Mouse (Mus musculus): ENCODE measurements around the gene Zfyve28.

Gene Zfyve28

DNA sequence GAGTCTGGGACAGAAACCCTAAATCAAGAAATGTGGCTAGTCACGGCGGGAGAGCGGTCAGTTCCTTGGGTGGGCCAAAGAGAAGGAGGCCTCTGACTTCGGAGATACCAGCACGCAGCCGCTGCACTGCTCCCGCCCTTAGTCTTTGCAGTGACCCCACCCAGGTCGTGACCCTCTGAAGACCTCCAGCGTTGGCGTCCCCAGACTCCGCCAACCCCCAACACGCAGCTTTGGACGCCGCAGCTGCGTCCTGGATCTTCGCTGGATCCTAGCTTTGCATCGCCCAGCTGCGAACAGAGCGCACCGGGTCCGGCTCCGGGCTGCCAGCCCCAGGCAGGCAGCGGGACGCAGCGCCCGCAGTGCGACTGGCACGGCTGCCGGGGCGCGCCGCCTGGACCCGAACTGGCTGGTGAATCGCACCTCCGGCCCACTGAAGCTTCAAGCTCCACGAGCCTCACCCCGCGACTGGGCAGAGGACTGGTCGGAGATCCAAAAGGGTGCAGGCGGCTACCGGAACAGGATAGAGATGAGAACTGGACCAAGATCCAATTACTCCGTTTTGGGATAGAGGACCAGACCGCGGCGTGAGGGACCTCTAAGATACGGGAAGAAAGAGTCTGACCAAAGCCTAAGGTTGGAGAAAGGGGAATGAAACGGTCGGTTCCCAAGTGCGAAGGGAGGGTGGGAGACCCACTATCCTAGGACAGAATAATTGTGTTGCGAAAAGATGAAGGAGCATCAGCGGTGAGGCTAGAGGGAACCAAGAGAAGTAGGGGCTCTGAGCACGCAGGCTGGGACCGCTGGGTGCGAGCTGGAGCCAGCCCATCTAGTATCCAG, 1.0 kb downstream of the Zfyve28 start:
- DNase-seq (ENCODE audit: low spot score), result peak; percentile 72

DNA sequence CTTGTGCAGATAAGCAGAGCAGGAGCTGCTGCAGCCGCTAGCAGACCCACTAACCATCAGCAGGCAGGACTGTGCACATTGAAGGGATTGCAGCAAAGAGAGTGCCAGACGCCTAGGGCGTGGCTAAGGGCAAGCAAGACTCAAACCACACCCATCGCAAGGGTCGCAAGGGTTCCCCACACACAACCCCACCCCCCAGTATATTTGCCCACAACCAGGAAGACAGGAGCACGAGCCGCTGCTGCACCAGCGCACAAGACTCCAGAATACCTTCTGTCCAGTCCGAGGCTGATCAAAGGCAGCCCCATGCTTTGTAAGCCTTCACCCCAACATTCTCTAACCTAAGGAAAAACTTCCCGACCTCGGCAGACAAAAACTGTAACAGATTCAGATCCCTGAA, 1.7 kb downstream of the Zfyve28 start:
- DNase-seq (ENCODE audit: low spot score), result peak; percentile 56

DNA sequence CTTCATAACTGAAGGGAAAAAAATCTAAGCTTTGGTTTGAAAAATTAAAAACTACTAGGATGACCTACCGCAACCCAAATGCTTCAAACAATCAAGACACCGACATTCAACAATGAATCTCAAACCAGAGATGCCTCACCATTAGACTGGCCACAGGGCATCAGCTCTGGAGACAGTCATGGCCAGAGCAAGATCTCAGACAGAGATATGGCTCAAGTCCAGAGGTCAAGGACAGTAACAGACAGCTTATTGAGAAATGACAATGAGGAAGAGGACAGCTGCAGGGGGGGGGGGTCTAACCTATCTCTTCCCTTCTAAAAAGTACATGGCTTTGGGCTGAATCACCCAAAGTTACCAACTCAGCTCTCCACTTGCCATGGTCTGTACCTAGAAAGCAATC, 3.0 kb downstream of the Zfyve28 start:
- DNase-seq (ENCODE audit: low spot score), result no peak

DNA sequence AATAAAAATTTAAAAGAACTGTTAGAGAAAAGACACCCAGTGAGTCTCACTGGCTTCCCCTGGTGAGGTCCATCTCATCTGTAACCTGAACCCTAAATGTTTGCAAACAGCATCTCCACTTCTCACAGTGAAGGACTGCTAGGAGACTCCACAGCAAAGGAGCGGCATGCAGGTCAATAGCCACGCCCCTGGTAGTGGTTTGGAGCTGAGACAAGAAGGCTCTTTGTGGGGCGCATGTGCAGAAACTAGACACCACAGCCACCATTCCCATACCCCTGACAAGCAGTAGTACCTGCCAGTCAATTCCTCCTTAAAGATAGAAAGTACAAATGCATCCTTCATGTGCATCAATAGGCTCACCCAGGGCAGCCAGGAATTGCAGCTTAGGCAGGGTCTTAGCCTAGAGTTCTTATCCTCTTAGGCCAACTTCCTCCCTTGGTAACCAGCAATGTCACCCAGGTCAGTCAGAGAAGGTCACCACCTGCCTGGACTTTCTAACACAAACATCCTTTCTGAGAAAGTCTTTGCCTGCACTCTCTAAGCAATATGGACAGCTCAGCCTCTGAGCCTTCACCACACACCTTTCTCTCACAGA, 4.0 kb downstream of the Zfyve28 start:
- DNase-seq (ENCODE audit: low spot score), result no peak

DNA sequence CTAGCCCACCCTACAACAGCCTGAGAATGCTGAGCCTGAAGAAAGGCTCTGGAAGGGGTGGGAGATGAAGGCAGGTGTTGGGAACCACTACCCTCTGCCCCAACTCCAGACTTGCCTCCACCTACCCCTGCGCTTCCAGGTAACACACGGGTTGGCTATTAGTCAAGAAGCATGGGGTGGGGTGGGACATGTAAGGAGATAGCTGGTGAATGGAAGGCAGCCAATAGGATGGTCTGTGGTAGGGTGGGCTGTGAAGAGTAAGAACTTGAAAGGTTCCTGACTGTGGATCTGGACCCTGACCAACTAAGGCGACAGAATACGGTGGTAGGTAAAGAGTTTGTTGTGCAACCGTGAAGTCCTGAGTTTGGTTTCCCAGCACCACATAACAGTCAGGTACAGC, 4.9 kb downstream of the Zfyve28 start:
- no peak for DNase-seq (ENCODE audit: low spot score)

DNA sequence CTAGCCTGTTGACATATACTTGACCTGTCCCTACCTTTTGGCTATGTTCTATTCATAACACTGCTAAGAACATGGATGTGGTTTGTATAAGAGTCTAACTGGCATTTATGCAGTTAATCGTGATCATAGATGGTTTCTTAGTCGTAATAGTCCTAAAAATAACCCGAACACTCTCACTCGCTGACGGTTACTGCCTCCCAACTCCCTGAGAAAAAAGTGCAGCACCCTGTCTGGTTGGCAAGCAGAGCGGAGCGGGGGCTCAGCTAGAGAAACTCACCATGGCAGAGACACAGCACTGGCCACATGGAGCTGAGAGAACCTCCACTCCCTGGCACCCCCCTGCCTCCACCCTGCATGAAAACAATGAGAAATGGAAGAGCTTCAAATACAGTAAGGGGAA, 7.3 kb downstream of the Zfyve28 start:
- no peak for DNase-seq (ENCODE audit: low spot score)

DNA sequence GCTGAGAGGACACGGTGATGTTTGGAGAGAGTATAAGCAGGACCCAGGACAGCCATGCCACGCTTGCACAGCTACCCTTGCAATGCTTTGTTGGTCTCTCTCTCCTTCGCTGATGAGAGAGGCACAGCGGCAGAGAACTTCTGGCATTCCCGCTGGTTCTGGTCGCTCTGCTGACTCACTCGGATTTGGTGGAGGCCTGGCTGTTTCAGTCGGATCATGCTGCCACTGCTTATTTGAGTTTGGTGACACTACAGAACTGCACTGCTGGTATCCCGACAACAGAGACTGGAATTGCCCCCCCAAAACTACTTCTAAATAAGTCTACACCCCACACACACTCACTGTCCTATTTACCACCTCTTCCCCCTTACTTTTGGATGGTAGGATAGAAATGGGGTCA, 9.0 kb downstream of the Zfyve28 start:
- DNase-seq (ENCODE audit: low spot score), result no peak

DNA sequence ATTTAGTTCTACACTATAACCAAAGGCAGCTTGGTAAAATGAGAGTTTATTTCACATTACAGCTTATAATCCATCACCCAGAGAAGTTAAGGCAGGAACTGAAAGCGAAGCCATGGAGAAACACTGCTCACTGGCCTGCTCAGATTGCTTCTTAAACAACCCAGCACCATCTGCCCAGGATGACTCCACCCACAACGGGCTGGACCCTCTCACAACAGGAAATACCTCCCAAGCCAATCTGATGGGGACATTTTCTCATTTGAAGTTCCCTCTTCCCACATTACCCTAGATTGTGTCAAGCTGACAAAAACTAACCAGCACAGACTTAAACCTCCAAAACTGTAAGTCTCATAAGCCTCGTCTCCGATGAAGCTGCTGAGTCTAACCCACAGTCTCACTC, 10.2 kb downstream of the Zfyve28 start:
- DNase-seq (ENCODE audit: low spot score), result no peak

DNA sequence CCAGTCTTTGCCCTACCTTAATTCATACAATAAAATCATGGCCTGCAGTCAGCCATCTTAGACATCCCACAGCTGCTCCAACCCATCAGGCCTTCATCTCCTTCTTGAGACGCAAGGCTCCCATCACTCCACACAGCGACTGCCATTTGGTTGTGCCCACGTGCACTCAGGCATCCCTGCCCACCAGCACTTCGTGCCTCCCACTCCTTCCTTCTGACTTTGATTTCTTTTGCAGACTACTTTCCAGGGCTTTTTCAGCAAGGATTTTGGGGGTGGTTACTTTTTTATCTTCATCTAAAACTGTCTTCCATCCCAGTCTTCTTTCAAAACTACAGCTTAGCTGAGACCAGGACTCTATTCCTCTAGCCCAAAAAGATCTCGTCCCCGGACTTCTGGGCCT, 11.5 kb downstream of the Zfyve28 start:
- DNase-seq (ENCODE audit: low spot score), result no peak

DNA sequence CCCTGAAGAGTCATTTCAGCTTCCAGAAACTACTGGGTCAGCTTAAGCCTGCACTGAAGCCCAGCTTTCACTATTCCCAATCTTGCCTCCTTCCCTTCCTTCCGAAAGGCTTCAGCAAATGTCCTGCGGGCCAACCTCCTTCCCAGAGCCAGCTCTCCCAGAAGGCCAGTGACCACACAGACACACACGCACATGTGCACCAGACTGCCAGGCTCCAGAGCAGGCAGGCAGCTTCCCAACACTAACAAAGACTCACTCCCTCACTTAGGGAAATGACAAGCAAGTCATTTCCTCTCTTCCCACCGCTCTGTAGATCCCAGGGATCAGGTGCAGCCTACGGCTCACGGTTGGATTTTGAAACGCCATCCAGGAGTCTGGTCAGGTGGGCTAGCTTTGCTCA, 12.1 kb downstream of the Zfyve28 start:
- DNase-seq (ENCODE audit: low spot score), result no peak

DNA sequence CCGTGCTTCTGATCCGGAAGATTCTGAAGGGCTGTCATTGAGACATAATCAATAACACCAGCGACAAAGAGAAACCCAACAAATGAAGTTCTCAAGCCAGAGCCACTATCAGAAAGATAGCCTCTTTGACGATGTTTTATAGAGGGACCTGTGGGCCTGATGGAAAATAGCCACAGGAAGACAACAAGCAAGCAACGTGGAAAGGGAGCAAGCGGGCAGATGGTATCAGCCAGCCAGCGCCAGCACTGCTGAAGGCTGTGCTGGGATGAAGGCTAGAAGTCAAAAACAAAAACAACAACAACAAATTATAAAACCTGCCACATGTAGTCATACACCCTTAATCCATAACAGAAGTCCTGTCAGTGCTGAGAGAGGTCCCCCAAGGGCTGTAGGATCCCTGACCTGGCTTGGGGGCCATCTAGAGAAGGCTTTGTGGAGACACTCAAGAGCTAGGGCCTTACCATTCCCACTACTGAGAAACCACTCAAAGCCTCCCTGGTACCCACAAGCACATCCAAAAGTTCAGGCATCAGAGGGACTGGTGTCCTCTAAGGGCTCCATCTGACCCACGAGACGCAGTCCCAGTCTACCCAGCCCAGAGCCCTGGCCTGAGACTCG, 13.5 kb downstream of the Zfyve28 start:
- no peak for DNase-seq (ENCODE audit: low spot score)

DNA sequence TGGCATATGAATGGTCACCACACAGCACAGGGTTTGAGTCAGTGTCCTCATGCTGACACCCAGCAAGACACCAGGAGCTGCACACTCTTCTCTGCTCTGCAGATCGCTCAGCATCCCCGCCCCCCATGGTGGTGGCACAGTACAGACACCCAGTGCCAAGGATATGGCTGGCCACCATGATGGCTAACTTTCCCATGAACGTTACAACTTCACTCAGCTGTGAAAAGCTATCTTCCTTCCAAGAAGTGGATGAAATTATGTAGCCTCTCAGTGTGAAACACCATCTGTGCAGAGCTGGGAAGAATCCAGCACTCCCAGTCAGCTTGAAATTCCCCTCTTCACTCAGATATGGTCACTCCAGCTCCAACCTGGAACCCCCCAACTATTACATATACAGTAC, 14.0 kb downstream of the Zfyve28 start:
- no peak for DNase-seq (ENCODE audit: low spot score)

DNA sequence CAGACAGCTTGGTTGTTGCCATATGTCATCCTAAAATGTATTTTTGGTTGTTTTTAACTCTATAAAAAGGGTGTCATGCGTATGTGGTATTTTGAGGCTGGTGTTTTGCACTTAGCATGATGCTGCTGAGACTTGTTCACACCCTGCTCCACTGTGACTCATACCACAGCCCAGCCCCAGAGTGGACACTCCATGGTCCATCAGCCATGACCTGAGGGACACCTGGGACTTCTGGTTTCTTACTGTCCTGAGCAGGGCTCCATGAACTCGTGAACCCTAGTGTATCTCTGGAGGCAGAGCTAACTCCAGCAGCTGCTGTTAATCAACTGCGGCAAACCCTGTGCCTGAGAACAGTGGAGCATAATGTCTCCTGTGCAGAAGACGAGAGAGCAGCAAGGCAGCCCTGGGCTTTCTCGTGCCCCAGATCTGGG, 15.0 kb downstream of the Zfyve28 start:
- DNase-seq (ENCODE audit: low spot score), result no peak

DNA sequence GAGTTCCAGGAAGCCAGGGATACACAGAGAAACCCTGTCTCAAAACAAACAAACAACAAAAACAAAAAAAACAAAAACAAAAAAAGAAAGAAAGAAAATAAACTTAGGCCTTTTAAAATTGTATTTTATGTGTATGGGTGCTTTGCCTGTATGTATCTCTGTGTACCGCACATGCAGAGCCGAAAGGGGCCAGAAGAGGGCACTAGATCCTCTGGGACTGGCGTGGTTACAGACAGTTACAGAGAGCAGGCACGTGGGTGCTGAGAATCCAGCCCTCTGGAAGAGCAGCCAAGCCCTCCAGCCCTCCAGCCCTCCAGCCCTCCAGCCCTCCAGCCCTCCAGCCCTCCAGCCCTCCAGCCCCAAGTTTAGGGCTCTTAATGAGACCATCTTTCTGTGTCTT, 16.5 kb downstream of the Zfyve28 start:
- DNase-seq (ENCODE audit: low spot score), result peak; percentile 72

DNA sequence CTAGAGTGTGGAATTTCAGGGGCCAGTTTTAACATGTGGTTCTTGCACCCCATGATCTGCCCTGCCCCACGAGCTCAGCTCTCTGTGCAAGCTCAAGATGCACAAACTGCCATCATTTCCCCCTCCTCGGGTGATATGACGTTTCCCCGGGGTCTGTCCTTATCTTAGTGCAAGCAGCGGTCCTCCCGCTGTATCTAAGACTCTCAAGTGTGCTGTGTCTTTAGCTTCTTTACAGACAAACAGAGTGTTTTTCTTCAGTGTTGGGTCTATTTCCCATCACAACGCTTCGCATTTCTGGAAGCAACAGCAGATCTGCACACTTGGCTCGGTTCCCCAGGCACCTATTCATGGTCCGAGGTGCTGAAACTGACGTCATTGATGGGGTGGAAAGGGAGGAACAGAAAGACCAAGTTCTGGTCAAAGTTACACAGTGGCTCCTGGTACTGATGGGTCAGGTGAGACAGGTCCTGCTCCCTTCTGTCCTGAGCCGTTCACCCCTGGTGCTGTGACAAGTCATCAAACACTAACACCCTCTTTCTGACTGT, 18.3 kb downstream of the Zfyve28 start:
- no peak for DNase-seq (ENCODE audit: low spot score)

DNA sequence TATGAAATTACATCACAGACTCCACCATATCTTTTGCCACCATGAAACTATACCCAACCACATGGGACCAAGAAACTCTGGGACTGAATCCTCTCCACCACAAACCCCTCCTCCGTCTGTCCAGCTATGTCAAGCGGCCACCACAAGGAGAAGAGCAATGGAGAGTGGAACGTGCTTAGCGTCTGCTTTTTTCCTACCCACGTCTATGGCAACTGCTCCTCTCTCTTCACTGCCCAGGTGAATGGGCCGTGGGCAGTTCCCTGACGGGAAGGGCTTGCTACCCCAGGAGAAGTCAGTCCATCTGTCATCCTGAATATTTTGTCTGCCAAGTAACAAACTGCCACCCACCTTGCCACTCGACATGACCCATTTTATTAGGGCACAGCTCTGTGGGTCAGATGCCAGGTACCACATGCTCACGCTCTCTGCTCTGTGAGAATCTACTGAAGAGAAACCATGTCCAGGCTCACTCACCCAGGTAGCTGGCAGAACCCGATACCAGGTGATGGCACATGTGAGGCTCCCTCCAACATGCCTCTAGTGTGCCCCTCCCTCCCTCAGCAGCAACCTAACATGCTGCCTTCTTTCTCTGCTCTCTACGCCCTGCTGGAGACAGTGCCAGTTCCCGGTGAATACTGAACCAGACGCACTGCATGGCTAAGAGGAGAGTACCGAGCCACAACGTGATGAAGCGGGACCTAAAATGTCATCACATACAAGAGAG, 18.9 kb downstream of the Zfyve28 start:
- no peak for DNase-seq (ENCODE audit: low spot score)

DNA sequence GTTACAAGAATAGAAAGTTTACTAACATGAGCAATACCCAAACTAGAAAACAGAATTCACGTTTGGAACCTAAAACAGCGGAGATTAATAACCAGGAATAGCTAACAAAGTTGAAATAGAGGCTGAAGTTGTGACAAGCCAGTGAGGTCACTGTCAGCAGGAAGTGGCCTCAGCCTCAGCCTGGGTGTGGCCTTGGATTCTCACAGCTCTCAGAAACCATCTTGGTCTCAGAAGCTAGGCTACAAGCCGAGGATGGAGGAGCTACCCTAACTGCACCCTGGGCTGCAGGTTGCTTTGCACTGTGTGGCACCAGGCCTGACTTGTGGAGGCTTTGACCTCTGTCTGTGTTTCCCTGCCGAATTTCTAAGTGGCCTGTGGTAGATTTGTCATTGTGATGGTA, 22.2 kb downstream of the Zfyve28 start:
- no peak for DNase-seq (ENCODE audit: low spot score)

DNA sequence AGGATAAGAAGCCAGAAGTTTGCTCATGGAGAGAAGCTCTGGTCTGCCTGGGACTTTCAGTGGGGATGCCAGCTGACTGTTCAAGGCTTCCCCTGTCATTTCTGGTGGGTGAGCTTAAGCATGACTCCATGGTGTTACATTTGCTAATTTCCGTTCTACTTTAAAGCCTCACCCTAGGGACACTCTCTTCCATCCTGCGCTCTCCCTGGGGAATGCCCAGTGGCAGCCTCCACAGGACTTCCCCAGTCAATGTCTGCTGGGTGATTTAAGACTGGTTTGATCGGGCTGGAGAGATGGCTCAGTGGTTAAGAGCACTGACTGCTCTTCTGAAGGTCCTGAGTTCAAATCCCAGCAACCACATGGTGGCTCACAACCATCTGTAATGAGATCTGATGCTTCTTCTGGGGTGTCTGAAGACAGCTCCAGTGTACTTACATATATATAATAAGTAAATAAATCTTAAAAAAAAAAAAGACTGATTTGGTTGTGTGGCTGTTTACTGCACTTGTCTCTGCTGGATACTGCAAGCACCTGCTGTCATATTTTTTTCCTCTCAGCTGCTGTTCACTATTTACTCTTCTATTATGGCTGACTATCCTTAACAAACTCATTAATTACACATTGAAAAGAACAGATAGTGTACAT, 29.0 kb downstream of the Zfyve28 start:
- no peak for DNase-seq (ENCODE audit: low spot score)

DNA sequence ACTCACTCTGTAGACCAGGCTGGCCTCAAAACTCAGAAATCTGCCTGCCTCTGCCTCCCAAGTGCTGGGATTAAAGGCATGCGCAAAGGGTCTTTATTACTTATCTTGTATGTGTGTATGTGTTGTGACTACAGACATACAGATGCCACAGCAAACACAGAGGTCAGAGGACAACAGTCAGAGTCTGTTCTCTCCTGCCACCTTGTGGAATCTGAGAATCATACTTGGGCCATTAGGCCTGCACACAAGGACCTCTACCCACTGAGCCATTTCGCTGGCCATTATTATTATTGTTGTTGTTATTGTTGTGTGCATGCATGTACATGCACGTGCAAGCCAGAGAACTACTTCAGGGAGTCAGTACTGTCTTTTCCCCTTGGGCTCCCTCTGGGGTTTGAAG, 33.1 kb downstream of the Zfyve28 start:
- DNase-seq (ENCODE audit: low spot score), result peak; percentile 33

DNA sequence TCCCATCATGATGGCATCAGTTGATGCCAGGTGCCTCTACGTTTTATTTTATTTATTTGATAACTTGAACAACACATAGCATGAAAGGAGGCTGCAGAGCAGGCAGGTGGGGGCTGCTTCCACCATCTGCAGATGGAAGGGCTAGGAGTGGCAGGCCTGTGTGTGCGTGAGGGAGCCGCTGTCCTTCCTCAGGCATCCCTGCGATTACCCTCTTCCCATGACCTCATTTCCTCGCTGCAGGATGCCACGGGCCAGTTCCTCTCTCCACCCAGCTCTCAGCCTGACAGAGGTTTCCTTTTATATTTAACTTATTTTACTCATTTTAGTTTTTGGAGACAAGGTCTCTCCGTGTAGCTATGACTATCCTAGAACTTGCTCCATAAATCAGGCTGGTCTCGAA, 33.9 kb downstream of the Zfyve28 start:
- DNase-seq (ENCODE audit: low spot score), result no peak

DNA sequence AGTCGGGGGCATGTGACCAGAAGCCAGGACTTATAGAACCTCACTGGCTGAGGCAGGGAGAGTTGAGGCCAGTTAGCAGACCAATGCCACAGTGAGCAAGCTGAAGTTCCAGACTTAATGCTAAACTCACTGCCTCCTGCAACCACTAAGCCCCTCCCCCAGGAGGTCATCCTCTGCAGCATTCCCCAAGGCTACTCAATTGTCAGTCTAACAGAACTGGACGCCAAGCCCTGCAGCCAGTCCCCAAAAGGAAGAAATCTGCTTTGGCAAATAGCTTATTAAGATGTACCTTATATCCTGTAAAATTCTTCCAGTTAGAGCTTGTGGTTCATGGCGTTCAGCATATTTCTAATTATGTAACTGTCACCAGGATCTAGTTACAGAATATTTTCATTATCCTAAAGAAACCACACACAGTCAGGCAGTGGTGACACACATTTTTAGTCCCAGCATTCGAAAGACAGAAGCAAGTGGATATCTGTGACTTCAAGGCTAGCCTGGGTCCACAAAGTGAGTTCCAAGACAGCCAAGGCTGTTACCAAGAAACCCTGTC, 35.2 kb downstream of the Zfyve28 start:
- no peak for DNase-seq (ENCODE audit: low spot score)
